Mouse (Mus musculus) hindbrain, embryonic 13.5 days (tissue): ENCODE data around the gene Naxe. TPM values are rescaled to one million over a fixed set of nuclear protein-coding genes. Genes with fewer than 3 reads are reported as not detected.

Experiments
- polyA plus RNA-seq: library from polyadenylated mRNA; unstranded; fragments of >200 nt; fragmentation: Nextera tagmentation; extraction: Ambion mirVana; gene quantifications from 2 replicates; pipeline ENCODE4 v1.2.1, GENCODE M21; 2015

The Naxe gene
- polyA plus RNA-seq, 1 experiment from 2014 or later = 163 TPM

Other genes with a start within 250 kb of the Naxe start
- 9.8 and 11.0 TPM in 2 replicates for gene Pear1, start 234.2 kb downstream of the Naxe start, polyA plus RNA-seq
- gene Sh2d2a, start 211.7 kb downstream of the Naxe start, polyA plus RNA-seq = not detected in 2 replicates
- 15.5 and 15.6 TPM in 2 replicates for gene Prcc, start 172.9 kb downstream of the Naxe start, polyA plus RNA-seq
- 139 and 155 TPM in 2 replicates for gene Hdgf, start 152.2 kb downstream of the Naxe start, polyA plus RNA-seq
- gene Mrpl24, start 139.0 kb downstream of the Naxe start, polyA plus RNA-seq = 63.9 and 70.1 TPM in 2 replicates
- gene Isg20l2, start 128.2 kb downstream of the Naxe start, polyA plus RNA-seq = 40.1 and 40.7 TPM in 2 replicates
- gene Rrnad1, start 127.8 kb downstream of the Naxe start, polyA plus RNA-seq = 19.3 and 20.7 TPM in 2 replicates
- 145 and 148 TPM in 2 replicates for gene Crabp2, start 109.8 kb downstream of the Naxe start, polyA plus RNA-seq
- gene Nes, start 87.4 kb downstream of the Naxe start, polyA plus RNA-seq = 49.5 and 55.3 TPM in 2 replicates
- 35.8 and 39.8 TPM in 2 replicates for gene Bcan, start 58.3 kb downstream of the Naxe start, polyA plus RNA-seq
- gene Hapln2, start 30.9 kb downstream of the Naxe start, polyA plus RNA-seq = 0.47 and 0.56 TPM in 2 replicates
- gene Gpatch4, start 15.4 kb downstream of the Naxe start, polyA plus RNA-seq = 27.4 and 30.6 TPM in 2 replicates
- not detected in 2 replicates for gene Ttc24, start 19.8 kb upstream of the Naxe start, polyA plus RNA-seq
- gene Iqgap3, start 23.5 kb upstream of the Naxe start, polyA plus RNA-seq = 3.2 and 3.6 TPM in 2 replicates
- gene Mef2d, start 83.9 kb upstream of the Naxe start, polyA plus RNA-seq = 14.5 and 14.8 TPM in 2 replicates
- gene Rhbg, start 196.2 kb upstream of the Naxe start, polyA plus RNA-seq = 0.22 and 0.32 TPM in 2 replicates
- 0.29 and 0.70 TPM in 2 replicates for gene Gm38392, start 228.7 kb upstream of the Naxe start, polyA plus RNA-seq
- 10.9 and 12.0 TPM in 2 replicates for gene Tsacc, start 238.5 kb upstream of the Naxe start, polyA plus RNA-seq
- 495 and 508 TPM in 2 replicates for gene Cct3, start 238.6 kb upstream of the Naxe start, polyA plus RNA-seq